Mouse (Mus musculus): ENCODE data around the gene Cryl1.

DNA sequence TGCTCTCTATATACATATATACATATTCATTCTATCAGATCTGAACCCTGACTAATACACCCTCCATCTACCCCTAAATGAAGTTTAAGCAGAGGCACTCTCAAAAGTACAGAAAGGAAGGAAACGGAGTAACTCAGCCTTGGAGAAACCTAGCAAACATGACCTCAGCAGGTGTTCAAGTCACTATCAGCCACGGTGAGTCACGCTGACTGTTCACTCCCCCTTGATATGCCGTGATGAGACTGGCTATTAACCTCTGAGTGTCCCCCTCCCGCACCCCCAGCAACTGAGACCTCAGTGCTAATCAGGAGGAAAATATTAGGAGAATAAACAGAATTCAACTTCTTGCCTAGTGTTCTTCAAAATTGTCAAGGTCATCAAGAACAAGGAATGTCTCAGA, 12.7 kb downstream of the Cryl1 start:
- TF ChIP-seq CTCF (IDR thresholded peaks at IDR 0.05; ENCODE audit: borderline replicate concordance, extremely low read depth, insufficient read depth, insufficient read length) (no peak), POLR2A (IDR thresholded peaks at IDR 0.05; ENCODE audit: borderline replicate concordance, extremely low read depth, insufficient read depth, insufficient read length, poor library complexity, severe bottlenecking) (no peak)
